Mouse (Mus musculus): ENCODE data around the gene Arpc5l. TPM values are rescaled to one million over a fixed set of nuclear protein-coding genes. Genes with fewer than 3 reads are reported as not detected.
"Not testable (repeated sequence)": the region's sequence is repeated elsewhere in the genome, so short reads cannot be mapped to it uniquely, and the experiment has no call there.

Gene Arpc5l
- polyA plus RNA-seq, 1 experiment = not detected

- Histone ChIP-seq H3K4me1 (ENCODE audit: control insufficient read depth, insufficient read depth, low read length) (peaks cover 9% of the 10 kb centered on the region), H3K27ac (ENCODE audit: insufficient read depth, low read depth, low read length) (no peak within 1 kb of the TSS), H3K4me3 (ENCODE audit: insufficient read depth, low read depth, low read length) (peak within 1 kb of the TSS; percentile 81)
- 12% methylated on average over 15 of the region's 15 CpGs for WGBS
- TF ChIP-seq CTCF (IDR thresholded peaks at IDR 0.05; ENCODE audit: insufficient read depth, low read depth, low read length) = no peak
These were observed 479 bp downstream of the Arpc5l start, which contains the start of gene Rpl35 for GRCm38 (mm10) chr2:39005574-39006079. Gene Rpl35, minus strand, starts transcription at chr2:39005624.

GRCm38 (mm10) chr2:39006149-39006730 is 1.1 kb downstream of the Arpc5l start:
- 89% methylated on average over 14 of the region's 14 CpGs for WGBS
- Histone ChIP-seq H3K4me3 (ENCODE audit: insufficient read depth, low read depth, low read length) (no peak overlapping the region), H3K27ac (ENCODE audit: insufficient read depth, low read depth, low read length) (no peak overlapping the region), H3K4me1 (ENCODE audit: control insufficient read depth, insufficient read depth, low read length) (peaks cover 9% of the 10 kb centered on the region)
- TF ChIP-seq POLR2A (IDR thresholded peaks at IDR 0.05; ENCODE audit: insufficient read depth, low read depth, low read length) (no peak), CTCF (IDR thresholded peaks at IDR 0.05; ENCODE audit: insufficient read depth, low read depth, low read length) (no peak)

- under 1% methylated on average over 44 of the region's 44 CpGs for WGBS
- Histone ChIP-seq H3K4me1 (ENCODE audit: control insufficient read depth, insufficient read depth, low read length) (peaks cover 13% of the 10 kb centered on the region), H3K4me3 (ENCODE audit: insufficient read depth, low read depth, low read length) (peak overlapping the region; percentile 89), H3K27ac (ENCODE audit: insufficient read depth, low read depth, low read length) (peak overlapping the region; percentile 74)
- TF ChIP-seq CTCF (IDR thresholded peaks at IDR 0.05; ENCODE audit: insufficient read depth, low read depth, low read length) (no peak), POLR2A (IDR thresholded peaks at IDR 0.05; ENCODE audit: insufficient read depth, low read depth, low read length) (peak; percentile 93)
These were observed 2.7 kb downstream of the Arpc5l start for GRCm38 (mm10) chr2:39007865-39008264.

DNA sequence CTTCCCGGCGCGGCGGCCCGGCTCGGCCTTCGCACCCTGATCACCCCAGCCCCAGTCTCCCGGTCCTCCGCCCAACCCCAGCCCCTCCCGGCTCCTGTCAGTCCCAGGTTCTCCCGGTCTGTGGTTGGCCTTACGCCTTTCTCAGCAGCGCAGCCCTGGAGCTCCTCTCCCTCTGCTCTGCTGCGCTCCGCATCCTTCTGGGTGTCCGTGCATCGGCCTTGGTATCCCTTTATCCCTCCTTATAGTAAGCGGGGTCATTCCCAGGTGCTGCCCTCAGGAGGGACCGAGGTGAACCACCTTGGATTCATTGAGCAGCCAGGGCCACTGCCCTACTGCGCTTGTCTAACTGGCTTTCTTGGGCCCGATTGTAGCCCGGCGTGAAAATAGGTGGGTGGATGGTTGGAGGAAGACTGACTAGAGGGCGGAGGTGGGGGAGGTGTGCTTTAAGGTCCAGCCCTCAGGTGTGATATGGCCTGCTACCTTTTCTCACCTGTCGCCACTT is 3.3 kb downstream of the Arpc5l start:
- H3K4me3 ChIP-seq (ENCODE audit: insufficient read depth, low read depth, low read length) = peak overlapping the region; percentile 89
- H3K4me1 ChIP-seq (ENCODE audit: control insufficient read depth, insufficient read depth, low read length) = peaks cover 12% of the 10 kb centered on the region
- TF ChIP-seq CTCF (IDR thresholded peaks at IDR 0.05; ENCODE audit: insufficient read depth, low read depth, low read length) = no peak
- H3K27ac ChIP-seq (ENCODE audit: insufficient read depth, low read depth, low read length) = peak overlapping the region; percentile 53
- under 1% methylated on average over 25 of the region's 25 CpGs for WGBS

GRCm38 (mm10) chr2:39008954-39009365 is 3.8 kb downstream of the Arpc5l start:
- no peak overlapping the region for H3K27ac ChIP-seq (ENCODE audit: insufficient read depth, low read depth, low read length)
- peaks cover 6% of the 10 kb centered on the region for H3K4me1 ChIP-seq (ENCODE audit: control insufficient read depth, insufficient read depth, low read length)
- 16% methylated on average over 3 of the region's 3 CpGs for WGBS
- no peak for TF ChIP-seq CTCF (IDR thresholded peaks at IDR 0.05; ENCODE audit: insufficient read depth, low read depth, low read length)
- no peak for TF ChIP-seq POLR2A (IDR thresholded peaks at IDR 0.05; ENCODE audit: insufficient read depth, low read depth, low read length)
- peak overlapping the region; percentile 89 for H3K4me3 ChIP-seq (ENCODE audit: insufficient read depth, low read depth, low read length)

- not testable (repeated sequence) for H3K27ac ChIP-seq (ENCODE audit: insufficient read depth, low read depth, low read length); H3K4me3 ChIP-seq (ENCODE audit: insufficient read depth, low read depth, low read length); H3K4me1 ChIP-seq (ENCODE audit: control insufficient read depth, insufficient read depth, low read length)
- WGBS = 90% methylated on average over 5 of the region's 5 CpGs
These were observed 5.0 kb downstream of the Arpc5l start for GRCm38 (mm10) chr2:39010144-39010543.

GRCm38 (mm10) chr2:39011264-39011663 is 6.1 kb downstream of the Arpc5l start:
- peaks cover 6% of the 10 kb centered on the region for H3K4me1 ChIP-seq (ENCODE audit: control insufficient read depth, insufficient read depth, low read length)
- no peak for TF ChIP-seq POLR2A (IDR thresholded peaks at IDR 0.05; ENCODE audit: insufficient read depth, low read depth, low read length)
- TF ChIP-seq CTCF (IDR thresholded peaks at IDR 0.05; ENCODE audit: insufficient read depth, low read depth, low read length) = no peak
- no peak overlapping the region for H3K27ac ChIP-seq (ENCODE audit: insufficient read depth, low read depth, low read length)
- H3K4me3 ChIP-seq (ENCODE audit: insufficient read depth, low read depth, low read length) = no peak overlapping the region

DNA sequence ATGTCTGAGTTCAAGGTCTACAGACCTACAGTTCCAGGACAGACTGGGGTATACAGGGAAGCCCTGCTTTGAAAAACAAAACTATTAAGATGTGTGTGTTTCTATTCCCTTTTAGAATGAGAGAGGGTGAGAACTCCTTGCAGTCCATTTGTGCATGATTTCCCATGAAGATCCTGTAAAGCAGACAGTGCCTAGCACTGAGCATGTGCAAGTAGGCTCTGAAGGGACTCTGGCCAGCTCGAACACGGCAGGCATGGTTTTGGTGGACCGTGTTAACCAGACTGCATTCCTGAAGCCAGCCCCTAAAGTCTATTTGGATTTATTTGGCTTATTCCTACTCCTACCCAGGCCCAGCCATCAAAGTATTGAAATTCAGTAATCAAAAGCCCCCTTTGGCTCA is 6.8 kb downstream of the Arpc5l start:
- no peak for TF ChIP-seq POLR2A (IDR thresholded peaks at IDR 0.05; ENCODE audit: insufficient read depth, low read depth, low read length)
- no peak for TF ChIP-seq CTCF (IDR thresholded peaks at IDR 0.05; ENCODE audit: insufficient read depth, low read depth, low read length)
- WGBS = 52% methylated on average over 3 of the region's 3 CpGs
- no peak overlapping the region for H3K27ac ChIP-seq (ENCODE audit: insufficient read depth, low read depth, low read length)
- H3K4me3 ChIP-seq (ENCODE audit: insufficient read depth, low read depth, low read length) = no peak overlapping the region
- H3K4me1 ChIP-seq (ENCODE audit: control insufficient read depth, insufficient read depth, low read length) = peaks cover 6% of the 10 kb centered on the region

GRCm38 (mm10) chr2:39012768-39013279 is 7.7 kb downstream of the Arpc5l start:
- no peak for TF ChIP-seq CTCF (IDR thresholded peaks at IDR 0.05; ENCODE audit: insufficient read depth, low read depth, low read length)
- TF ChIP-seq POLR2A (IDR thresholded peaks at IDR 0.05; ENCODE audit: insufficient read depth, low read depth, low read length) = no peak
- peaks cover 6% of the 10 kb centered on the region for H3K4me1 ChIP-seq (ENCODE audit: control insufficient read depth, insufficient read depth, low read length)
- 79% methylated on average over 7 of the region's 7 CpGs for whole genome bisulfite sequencing
- H3K27ac ChIP-seq (ENCODE audit: insufficient read depth, low read depth, low read length) = no peak overlapping the region
- H3K4me3 ChIP-seq (ENCODE audit: insufficient read depth, low read depth, low read length) = no peak overlapping the region
